Mouse (Mus musculus) bone marrow, adult 2 months (tissue): Measurements from ENCODE around the gene Klhl5.

Experiments used
- CTCF ChIP-seq: fragments of 200-500 bp; IDR thresholded peaks from 2 replicates; pipeline ENCODE4 v1.5.1; 2011; ENCODE audit warnings: low read length, control low read depth; ENCODE audit not compliant: control insufficient read depth, insufficient read depth
- POLR2A ChIP-seq: fragments of 200-500 bp; IDR thresholded peaks from 2 replicates; pipeline ENCODE4 v1.6.1; 2011; ENCODE audit warnings: low read depth, mild to moderate bottlenecking, control low read depth, low read length, borderline replicate concordance; ENCODE audit not compliant: control insufficient read depth

- TF ChIP-seq CTCF (no peak), POLR2A (no peak)
Observed at GRCm38 (mm10) chr5:65158696-65159305, 51.5 kb downstream of the Klhl5 start.
